Mouse (Mus musculus) midbrain, embryonic 11.5 days (tissue): Measurements from ENCODE around the gene Muc13. TPM values are rescaled to one million over a fixed set of nuclear protein-coding genes. Genes with fewer than 3 reads are reported as not detected.

ENCODE experiments used
- ATAC-seq: fragments of 200-750 bp; cut with Nextera tagmentation; 2 replicates; pipeline ENCODE4 v1.8.0; 2017; ENCODE audit warnings: moderate TSS enrichment, moderate library complexity; ENCODE audit not compliant: low FRiP score
- DNase-seq: peaks from one replicate; pipeline ENCODE4 v3.0.0; 2015; ENCODE audit warnings: low spot score; ENCODE audit errors: missing footprints
- H3K27ac ChIP-seq: fragments of 300-500 bp; sonication (generic); 2 replicates; pipeline ENCODE4 v1.5.1; 2014; ENCODE audit warnings: low read depth, low read length
- H3K27me3 ChIP-seq: fragments of 300-500 bp; sonication (generic); 2 replicates; pipeline ENCODE4 v1.6.1; 2014; ENCODE audit warnings: mild to moderate bottlenecking, low read length, moderate library complexity, mixed read lengths; ENCODE audit not compliant: control insufficient read depth, insufficient read depth
- H3K36me3 ChIP-seq: fragments of 300-500 bp; sonication (generic); 2 replicates; pipeline ENCODE4 v1.6.1; 2014; ENCODE audit warnings: mild to moderate bottlenecking, low read length, moderate library complexity, mixed read lengths; ENCODE audit not compliant: control insufficient read depth, insufficient read depth
- H3K4me1 ChIP-seq: fragments of 300-500 bp; sonication (generic); 2 replicates; pipeline ENCODE4 v1.6.1; 2014; ENCODE audit warnings: low read length; ENCODE audit not compliant: control insufficient read depth, insufficient read depth
- H3K4me2 ChIP-seq: fragments of 300-500 bp; sonication (generic); 2 replicates; pipeline ENCODE4 v1.6.1; 2014; ENCODE audit warnings: mild to moderate bottlenecking, moderate library complexity
- H3K4me3 ChIP-seq: fragments of 300-500 bp; sonication (generic); 2 replicates; pipeline ENCODE4 v1.5.1; 2014; ENCODE audit warnings: low read depth, low read length
- H3K9ac ChIP-seq: fragments of 300-500 bp; sonication (generic); 2 replicates; pipeline ENCODE4 v1.6.1; 2014; ENCODE audit warnings: low read length
- H3K9me3 ChIP-seq: fragments of 300-500 bp; sonication (generic); 2 replicates; pipeline ENCODE4 v1.6.1; 2016; ENCODE audit warnings: low read length; ENCODE audit not compliant: control insufficient read depth
- WGBS: fragments of 180-500 bp; shearing (Covaris S2); extraction: QIAGEN DNeasy Blood & Tissue Kit; methylation state at CpG from one replicate; pipeline ENCODE4 v1.1.7; 2014; 5-methylcytosine and 5-hydroxymethylcytosine counted together
- polyA plus RNA-seq: library from polyadenylated mRNA; unstranded; fragments of >200 nt; fragmentation: Nextera tagmentation; extraction: Ambion mirVana; gene quantifications from 2 replicates; pipeline ENCODE4 v1.2.1, GENCODE M21; 2014

Gene Muc13
- polyA plus RNA-seq, 1 experiment from 2014 or later = 0.10 TPM

DNA sequence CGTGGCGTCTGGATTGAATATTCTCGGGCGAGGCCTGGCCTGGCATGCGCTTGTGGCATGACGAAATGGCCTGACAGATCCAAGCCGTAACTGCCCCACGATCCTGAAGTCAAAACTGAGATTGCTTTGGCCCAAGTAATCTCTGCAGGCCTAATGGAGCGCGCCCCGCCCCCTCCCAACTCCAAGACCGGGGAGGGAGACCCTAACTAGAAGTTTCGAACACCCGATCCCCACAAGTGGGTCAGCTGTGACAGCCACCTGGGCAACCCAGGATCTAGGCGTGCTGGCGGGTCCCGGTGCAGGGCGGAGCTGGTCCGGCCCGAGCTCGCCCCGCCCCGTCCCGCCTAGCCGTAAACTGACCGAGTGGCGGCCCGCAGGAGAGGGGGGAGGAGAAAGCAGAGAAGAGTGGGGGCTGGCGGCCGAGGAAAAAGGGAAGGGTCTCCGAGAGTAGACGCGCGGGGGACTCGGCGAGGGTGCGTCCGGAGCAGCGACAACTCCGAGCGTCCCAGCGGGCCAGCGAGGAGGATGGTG, 35.5 kb downstream of the Muc13 start, which contains the start of gene Itgb5:
TSS of gene Itgb5 (plus strand) at position 365 of the 531 bp plus-strand sequence.
- peaks cover 24% of the 10 kb centered on the region for H3K4me1 ChIP-seq
- H3K27me3 ChIP-seq = peaks cover 20% of the 10 kb centered on the region
- H3K9me3 ChIP-seq = no peaks in the 10 kb centered on the region
- H3K36me3 ChIP-seq = no peaks in the 10 kb centered on the region
- DNase-seq = peak; percentile 96
- H3K4me3 ChIP-seq = peak within 1 kb of the TSS; percentile 72
- no peak within 1 kb of the TSS for H3K27ac ChIP-seq
- peak; percentile 81 for ATAC-seq
- 0% methylated on average over 36 of the region's 43 CpGs for WGBS
- H3K9ac ChIP-seq = peak within 1 kb of the TSS; percentile 76
- peak within 1 kb of the TSS; percentile 98 for H3K4me2 ChIP-seq

GRCm38 (mm10) chr16:33829842-33830511, 36.1 kb downstream of the Muc13 start:
- H3K4me2 ChIP-seq = peak overlapping the region; percentile 98
- H3K4me1 ChIP-seq = peaks cover 24% of the 10 kb centered on the region
- H3K9ac ChIP-seq = peak overlapping the region; percentile 76
- DNase-seq (peak; percentile 96), ATAC-seq (peak; percentile 69)
- under 1% methylated on average over 60 of the region's 76 CpGs for WGBS
- no peaks in the 10 kb centered on the region for H3K9me3 ChIP-seq
- H3K27ac ChIP-seq = no peak overlapping the region
- no peaks in the 10 kb centered on the region for H3K36me3 ChIP-seq
- H3K4me3 ChIP-seq = peak overlapping the region; percentile 72
- peaks cover 21% of the 10 kb centered on the region for H3K27me3 ChIP-seq

- Histone ChIP-seq H3K9ac (peak overlapping the region; percentile 76), H3K4me2 (peak overlapping the region; percentile 98), H3K27me3 (peaks cover 23% of the 10 kb centered on the region), H3K36me3 (no peaks in the 10 kb centered on the region), H3K4me3 (peak overlapping the region; percentile 72), H3K4me1 (peaks cover 24% of the 10 kb centered on the region), H3K27ac (no peak overlapping the region), H3K9me3 (no peaks in the 10 kb centered on the region)
- 4% methylated on average over 18 of the region's 18 CpGs for WGBS
- no peak for DNase-seq
- no peak for ATAC-seq
Observed at GRCm38 (mm10) chr16:33830512-33831105, 36.8 kb downstream of the Muc13 start.

DNA sequence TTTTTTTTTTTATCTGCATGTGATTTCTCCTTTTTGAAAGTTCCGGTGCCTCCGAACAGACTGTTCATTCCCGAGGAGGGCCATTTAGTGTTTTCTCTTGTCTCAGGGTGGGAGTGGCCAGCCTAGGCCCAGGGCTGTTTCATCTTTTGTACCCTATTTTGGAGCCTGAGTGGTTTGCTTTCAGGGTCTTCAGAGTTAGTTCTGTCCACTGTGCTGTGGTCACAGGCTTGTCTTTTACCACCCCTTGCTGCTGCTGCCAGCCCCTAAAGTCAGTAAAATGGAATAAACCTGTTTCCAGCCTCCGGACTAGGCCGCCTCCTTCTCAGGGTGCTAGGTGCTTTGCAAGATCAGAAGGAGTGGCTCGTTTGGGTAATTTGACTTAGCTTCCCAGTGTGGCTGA, 38.2 kb downstream of the Muc13 start:
- Histone ChIP-seq H3K9me3 (no peaks in the 10 kb centered on the region), H3K4me1 (peaks cover 24% of the 10 kb centered on the region), H3K9ac (no peak overlapping the region), H3K27ac (no peak overlapping the region), H3K4me2 (no peak overlapping the region), H3K36me3 (no peaks in the 10 kb centered on the region), H3K27me3 (peaks cover 23% of the 10 kb centered on the region), H3K4me3 (no peak overlapping the region)
- 49% methylated on average over 6 of the region's 6 CpGs for WGBS
- ATAC-seq (no peak), DNase-seq (peak; percentile 88)

GRCm38 (mm10) chr16:33832728-33833428, 39.0 kb downstream of the Muc13 start:
- no peak overlapping the region for H3K9ac ChIP-seq
- no peaks in the 10 kb centered on the region for H3K9me3 ChIP-seq
- H3K4me1 ChIP-seq = peaks cover 24% of the 10 kb centered on the region
- DNase-seq (peak; percentile 91), ATAC-seq (peak; percentile 32; the same call in 1 of the 2 replicates)
- H3K36me3 ChIP-seq = no peaks in the 10 kb centered on the region
- H3K27ac ChIP-seq = no peak overlapping the region
- WGBS = 2% methylated on average over 21 of the region's 21 CpGs
- H3K4me2 ChIP-seq = peak overlapping the region; percentile 51
- peak overlapping the region; percentile 17; the same call in 1 of the 2 replicates for H3K4me3 ChIP-seq
- H3K27me3 ChIP-seq = peaks cover 23% of the 10 kb centered on the region

GRCm38 (mm10) chr16:33833429-33833753, 39.6 kb downstream of the Muc13 start:
- Histone ChIP-seq H3K4me2 (peak overlapping the region; percentile 51), H3K36me3 (no peaks in the 10 kb centered on the region), H3K4me1 (peaks cover 24% of the 10 kb centered on the region), H3K27me3 (peaks cover 23% of the 10 kb centered on the region), H3K9me3 (no peaks in the 10 kb centered on the region), H3K9ac (peak overlapping the region; percentile 56), H3K27ac (no peak overlapping the region), H3K4me3 (no peak overlapping the region)
- DNase-seq = peak; percentile 79
- no peak for ATAC-seq
- 15% methylated on average over 5 of the region's 5 CpGs for WGBS

- 1% methylated on average over 25 of the region's 25 CpGs for WGBS
- H3K4me3 ChIP-seq = no peak overlapping the region
- peak overlapping the region; percentile 51 for H3K4me2 ChIP-seq
- DNase-seq = peak; percentile 96
- peaks cover 24% of the 10 kb centered on the region for H3K4me1 ChIP-seq
- peak; percentile 56; the same call in 1 of the 2 replicates for ATAC-seq
- peak overlapping the region; percentile 56 for H3K9ac ChIP-seq
- H3K36me3 ChIP-seq = no peaks in the 10 kb centered on the region
- peaks cover 21% of the 10 kb centered on the region for H3K27me3 ChIP-seq
- H3K9me3 ChIP-seq = no peaks in the 10 kb centered on the region
- H3K27ac ChIP-seq = no peak overlapping the region
Observed at GRCm38 (mm10) chr16:33833781-33834482, 40.1 kb downstream of the Muc13 start.

GRCm38 (mm10) chr16:33836676-33837075, 42.8 kb downstream of the Muc13 start:
- Histone ChIP-seq H3K4me2 (no peak overlapping the region), H3K27ac (no peak overlapping the region), H3K36me3 (no peaks in the 10 kb centered on the region), H3K4me3 (no peak overlapping the region), H3K27me3 (peaks cover 3% of the 10 kb centered on the region; the same call in 1 of the 2 replicates), H3K4me1 (peaks cover 19% of the 10 kb centered on the region), H3K9me3 (no peaks in the 10 kb centered on the region), H3K9ac (no peak overlapping the region)
- WGBS = 85% methylated on average over 3 of the region's 3 CpGs
- ATAC-seq (no peak), DNase-seq (no peak)
